Mouse (Mus musculus): ENCODE results near the gene Olfr1427.
A peak's percentile ranks its signal among the peaks of the same experiment; 100 is the strongest.
"Not testable (repeated sequence)": the region's sequence is repeated elsewhere in the genome, so short reads cannot be mapped to it uniquely, and the experiment has no call there.

Olfr1427 gene

GRCm38 (mm10) chr19:12103234-12103633 is at the start of gene Olfr1427:
Olfr1427 (minus strand) TSS chr19:12103334.
- no peak for DNase-seq

- no peak for DNase-seq
Measured at GRCm38 (mm10) chr19:12145452-12145851, 42.3 kb upstream of the Olfr1427 start.

- DNase-seq: no peak
Measured at GRCm38 (mm10) chr19:12143356-12143755, 40.2 kb upstream of the Olfr1427 start.

GRCm38 (mm10) chr19:12134289-12134688 is 31.2 kb upstream of the Olfr1427 start:
- peak; percentile 44 for DNase-seq

- DNase-seq: no peak
Measured at GRCm38 (mm10) chr19:12123103-12123502, 20.0 kb upstream of the Olfr1427 start, which contains the start of gene Olfr76. Olfr76 (minus strand) TSS chr19:12123203.

GRCm38 (mm10) chr19:12116464-12116863 is 13.3 kb upstream of the Olfr1427 start:
- DNase-seq: no peak

- no peak for DNase-seq
Measured at GRCm38 (mm10) chr19:12115797-12116196, 12.7 kb upstream of the Olfr1427 start, which contains the start of gene Olfr1428. Olfr1428 (minus strand) TSS chr19:12115897.

GRCm38 (mm10) chr19:12113807-12114206 is 10.7 kb upstream of the Olfr1427 start:
- DNase-seq: no peak

- DNase-seq: no peak
Measured at GRCm38 (mm10) chr19:12104541-12104940, 1.4 kb upstream of the Olfr1427 start.

- DNase-seq: no peak
Measured at GRCm38 (mm10) chr19:12091913-12092312, 11.2 kb downstream of the Olfr1427 start, which contains the start of gene Olfr1426. Olfr1426 (minus strand) TSS chr19:12092013.

GRCm38 (mm10) chr19:12077631-12078030 is 25.5 kb downstream of the Olfr1427 start, which contains the start of gene Olfr1425:
Olfr1425 (minus strand) TSS chr19:12077731.
- not testable (repeated sequence) for DNase-seq

- not testable (repeated sequence) for DNase-seq
Measured at GRCm38 (mm10) chr19:12069546-12069945, 33.6 kb downstream of the Olfr1427 start.

- not testable (repeated sequence) for DNase-seq
Measured at GRCm38 (mm10) chr19:12067806-12068205, 35.3 kb downstream of the Olfr1427 start.

- not testable (repeated sequence) for DNase-seq
Measured at GRCm38 (mm10) chr19:12062582-12062981, 40.6 kb downstream of the Olfr1427 start, which contains the start of gene Olfr1424. Olfr1424 (minus strand) TSS chr19:12062682.
